Mouse (Mus musculus) fibroblast of lung, adult 2 months (primary cell): Measurements from ENCODE around the gene Gm15557.
"Not testable (repeated sequence)": the region's sequence is repeated elsewhere in the genome, so short reads cannot be mapped to it uniquely, and the experiment has no call there.

Experiments used
- DNase-seq: peaks from one replicate; pipeline ENCODE4 v3.0.0-alpha.2; 2011; ENCODE audit warnings: low read depth

The Gm15557 gene

GRCm38 (mm10) chr2:155940681-155941080 is at the start of gene Gm15557:
Gene Gm15557 (plus strand): TSS chr2:155940728.
- DNase-seq, result no peak

GRCm38 (mm10) chr2:155894307-155895045 is 46.1 kb upstream of the Gm15557 start:
- no peak for DNase-seq

GRCm38 (mm10) chr2:155895046-155895735 is 45.3 kb upstream of the Gm15557 start:
- no peak for DNase-seq

- peak; percentile 51 for DNase-seq
Observed at GRCm38 (mm10) chr2:155902989-155903631, 37.4 kb upstream of the Gm15557 start.

- DNase-seq, result peak; percentile 53
Observed at GRCm38 (mm10) chr2:155903632-155904008, 36.9 kb upstream of the Gm15557 start.

- no peak for DNase-seq
Observed at GRCm38 (mm10) chr2:155914684-155915083, 25.8 kb upstream of the Gm15557 start.

- DNase-seq, result no peak
Observed at GRCm38 (mm10) chr2:155923143-155923542, 17.4 kb upstream of the Gm15557 start.

GRCm38 (mm10) chr2:155925213-155925612 is 15.3 kb upstream of the Gm15557 start:
- not testable (repeated sequence) for DNase-seq

GRCm38 (mm10) chr2:155928711-155929345 is 11.7 kb upstream of the Gm15557 start:
- no peak for DNase-seq

GRCm38 (mm10) chr2:155929531-155930442 is 10.7 kb upstream of the Gm15557 start, which contains the start of gene Uqcc1:
Gene Uqcc1 (minus strand): TSS chr2:155930310.
- peak; percentile 77 for DNase-seq

- DNase-seq, result no peak
Observed at GRCm38 (mm10) chr2:155939897-155940529, 515 bp upstream of the Gm15557 start.

- DNase-seq, result no peak
Observed at GRCm38 (mm10) chr2:155941697-155942442, 1.3 kb downstream of the Gm15557 start.

- no peak for DNase-seq
Observed at GRCm38 (mm10) chr2:155943463-155943862, 2.9 kb downstream of the Gm15557 start.

- DNase-seq, result no peak
Observed at GRCm38 (mm10) chr2:155944685-155945084, 4.2 kb downstream of the Gm15557 start.

GRCm38 (mm10) chr2:155945124-155945523 is 4.6 kb downstream of the Gm15557 start, which contains the start of gene Gdf5:
Gene Gdf5 (minus strand): TSS chr2:155945367.
- DNase-seq, result no peak

GRCm38 (mm10) chr2:155945580-155945979 is 5.1 kb downstream of the Gm15557 start:
- no peak for DNase-seq

- peak; percentile 47 for DNase-seq
Observed at GRCm38 (mm10) chr2:155946069-155946468, 5.5 kb downstream of the Gm15557 start.

GRCm38 (mm10) chr2:155946499-155946898 is 6.0 kb downstream of the Gm15557 start:
- no peak for DNase-seq

- DNase-seq, result no peak
Observed at GRCm38 (mm10) chr2:155947390-155948002, 7.0 kb downstream of the Gm15557 start.
